Mouse (Mus musculus) small intestine, adult 2 months (tissue): ENCODE measurements at regions not wholly inside any gene's neighbourhood (a gene's known extent, or its start where the extent isn't known, plus 50 kb on each side); places are given as distances from the start of the nearest gene placed in this dataset.

Source experiments
- CTCF ChIP-seq: fragments of 200-500 bp; IDR thresholded peaks from 2 replicates; pipeline ENCODE4 v1.5.1; 2012; ENCODE audit warnings: low read depth, mild to moderate bottlenecking, control low read depth, inconsistent platforms, low read length, moderate library complexity, mixed read lengths; ENCODE audit not compliant: insufficient replicate concordance, insufficient read length; ENCODE audit errors: extremely low read depth
- POLR2A ChIP-seq: fragments of 200-500 bp; IDR thresholded peaks from 2 replicates; pipeline ENCODE4 v1.6.1; 2012; ENCODE audit warnings: low read depth, mild to moderate bottlenecking, control low read depth, inconsistent platforms, low read length, moderate library complexity

DNA sequence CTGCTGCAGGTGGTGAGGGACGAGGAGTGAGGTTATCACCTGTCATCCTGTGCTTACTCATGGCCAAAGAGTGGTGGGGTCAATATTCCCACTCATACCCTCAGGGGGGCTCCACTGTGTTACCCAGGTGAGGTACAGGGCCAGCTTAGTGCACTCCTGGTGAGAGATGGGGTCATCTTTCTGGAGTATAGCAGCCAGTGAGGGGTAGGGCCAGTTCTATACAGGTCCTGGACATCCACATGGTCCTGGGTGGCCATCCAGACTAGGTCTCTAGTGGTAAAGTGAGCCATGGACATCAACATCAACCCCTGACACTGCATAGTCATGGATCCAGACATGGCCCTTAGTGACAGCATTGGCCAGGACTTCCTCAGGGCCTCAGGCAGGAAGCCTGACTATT, 169.0 kb downstream of the Otol1 start:
- TF ChIP-seq CTCF (no peak), POLR2A (no peak)
